Mouse (Mus musculus): ENCODE measurements at regions not wholly inside any gene's neighbourhood (a gene's known extent, or its start where the extent isn't known, plus 50 kb on each side); places are given as distances from the start of the nearest gene placed in this dataset.
"Not testable (repeated sequence)": the region's sequence is repeated elsewhere in the genome, so short reads cannot be mapped to it uniquely, and the experiment has no call there.

- ATAC-seq (ENCODE audit: extremely low read depth, insufficient number of reproducible peaks, low FRiP score, poor library complexity, severe bottlenecking): peak; percentile 88
Observed at GRCm38 (mm10) chr12:77039295-77039952, 77.4 kb upstream of the Max start.

- no peak for ATAC-seq (ENCODE audit: extremely low read depth, insufficient number of reproducible peaks, low FRiP score, poor library complexity, severe bottlenecking)
Observed at GRCm38 (mm10) chr12:77035676-77036075, 73.7 kb upstream of the Max start.

- ATAC-seq (ENCODE audit: extremely low read depth, insufficient number of reproducible peaks, low FRiP score, poor library complexity, severe bottlenecking): no peak
Observed at GRCm38 (mm10) chr12:77031448-77031847, 69.4 kb upstream of the Max start.

GRCm38 (mm10) chr12:77025431-77025879, 63.5 kb upstream of the Max start:
- ATAC-seq (ENCODE audit: extremely low read depth, insufficient number of reproducible peaks, low FRiP score, poor library complexity, severe bottlenecking): no peak

- no peak for ATAC-seq (ENCODE audit: extremely low read depth, insufficient number of reproducible peaks, low FRiP score, poor library complexity, severe bottlenecking)
Observed at GRCm38 (mm10) chr12:77022538-77022937, 60.5 kb upstream of the Max start.

GRCm38 (mm10) chr12:77021881-77022280, 59.9 kb upstream of the Max start:
- no peak for ATAC-seq (ENCODE audit: extremely low read depth, insufficient number of reproducible peaks, low FRiP score, poor library complexity, severe bottlenecking)

- peak; percentile 41 for ATAC-seq (ENCODE audit: extremely low read depth, insufficient number of reproducible peaks, low FRiP score, poor library complexity, severe bottlenecking)
Observed at GRCm38 (mm10) chr12:77019708-77020511, 57.9 kb upstream of the Max start.

- ATAC-seq (ENCODE audit: extremely low read depth, insufficient number of reproducible peaks, low FRiP score, poor library complexity, severe bottlenecking): not testable (repeated sequence)
Observed at GRCm38 (mm10) chr12:77019148-77019547, 57.1 kb upstream of the Max start.

- ATAC-seq (ENCODE audit: extremely low read depth, insufficient number of reproducible peaks, low FRiP score, poor library complexity, severe bottlenecking): no peak
Observed at GRCm38 (mm10) chr12:77018373-77018772, 56.4 kb upstream of the Max start.

GRCm38 (mm10) chr12:77014908-77015307, 52.9 kb upstream of the Max start:
- ATAC-seq (ENCODE audit: extremely low read depth, insufficient number of reproducible peaks, low FRiP score, poor library complexity, severe bottlenecking): no peak

All from neutrophil, adult 5-6 weeks (primary cell).